Mouse (Mus musculus) C2C12 (cell line): ENCODE measurements around the gene Ipmk.

ENCODE experiments used
- CTCF ChIP-seq: IDR thresholded peaks from one replicate; pipeline ENCODE4 v1.5.1; 2011; ENCODE audit not compliant: control insufficient read depth, insufficient read depth, insufficient read length
- FOSL1 ChIP-seq: IDR thresholded peaks from one replicate; pipeline ENCODE4 v1.8.0; 2011; ENCODE audit warnings: mild to moderate bottlenecking, low read length; ENCODE audit not compliant: poor library complexity, insufficient read depth, severe bottlenecking

- TF ChIP-seq CTCF (no peak), FOSL1 (no peak)
Measured at GRCm38 (mm10) chr10:71347509-71347949, at the start of gene Ipmk.
